Mouse (Mus musculus): Measurements from ENCODE around the gene Ephb2.
A peak's percentile ranks its signal among the peaks of the same experiment; 100 is the strongest.

The Ephb2 gene

GRCm38 (mm10) chr4:136701236-136701635 is 134.6 kb downstream of the Ephb2 start:
- DNase-seq (ENCODE audit: extremely low spot score), result no peak

- no peak for DNase-seq (ENCODE audit: extremely low spot score)
Measured at GRCm38 (mm10) chr4:136699084-136699450, 136.7 kb downstream of the Ephb2 start.

- DNase-seq (ENCODE audit: extremely low spot score), result no peak
Measured at GRCm38 (mm10) chr4:136698404-136699083, 137.2 kb downstream of the Ephb2 start.

GRCm38 (mm10) chr4:136697325-136697724 is 138.5 kb downstream of the Ephb2 start:
- DNase-seq (ENCODE audit: extremely low spot score), result no peak

GRCm38 (mm10) chr4:136696381-136696925 is 139.3 kb downstream of the Ephb2 start:
- peak; percentile 72 for DNase-seq (ENCODE audit: extremely low spot score)

GRCm38 (mm10) chr4:136695696-136696095 is 140.1 kb downstream of the Ephb2 start:
- no peak for DNase-seq (ENCODE audit: extremely low spot score)

GRCm38 (mm10) chr4:136690034-136690433 is 145.8 kb downstream of the Ephb2 start:
- DNase-seq (ENCODE audit: extremely low spot score), result no peak

- no peak for DNase-seq (ENCODE audit: extremely low spot score)
Measured at GRCm38 (mm10) chr4:136688113-136688512, 147.7 kb downstream of the Ephb2 start.

GRCm38 (mm10) chr4:136685431-136685869 is 150.3 kb downstream of the Ephb2 start:
- peak; percentile 55 for DNase-seq (ENCODE audit: extremely low spot score)

GRCm38 (mm10) chr4:136684485-136684884 is 151.3 kb downstream of the Ephb2 start:
- DNase-seq (ENCODE audit: extremely low spot score), result no peak

- no peak for DNase-seq (ENCODE audit: extremely low spot score)
Measured at GRCm38 (mm10) chr4:136680641-136681040, 155.1 kb downstream of the Ephb2 start.

GRCm38 (mm10) chr4:136679221-136679620 is 156.6 kb downstream of the Ephb2 start:
- DNase-seq (ENCODE audit: extremely low spot score), result no peak

GRCm38 (mm10) chr4:136678480-136678879 is 157.3 kb downstream of the Ephb2 start:
- DNase-seq (ENCODE audit: extremely low spot score), result peak; percentile 82

GRCm38 (mm10) chr4:136675439-136675838 is 160.3 kb downstream of the Ephb2 start:
- DNase-seq (ENCODE audit: extremely low spot score), result no peak

GRCm38 (mm10) chr4:136672335-136673090 is 163.3 kb downstream of the Ephb2 start:
- DNase-seq (ENCODE audit: extremely low spot score), result no peak

- DNase-seq (ENCODE audit: extremely low spot score), result no peak
Measured at GRCm38 (mm10) chr4:136667757-136668156, 168.0 kb downstream of the Ephb2 start.

- no peak for DNase-seq (ENCODE audit: extremely low spot score)
Measured at GRCm38 (mm10) chr4:136666002-136666401, 169.8 kb downstream of the Ephb2 start.

- DNase-seq (ENCODE audit: extremely low spot score), result no peak
Measured at GRCm38 (mm10) chr4:136665068-136665467, 170.7 kb downstream of the Ephb2 start.

- DNase-seq (ENCODE audit: extremely low spot score), result no peak
Measured at GRCm38 (mm10) chr4:136657914-136658313, 177.9 kb downstream of the Ephb2 start.

GRCm38 (mm10) chr4:136653692-136654234 is 182.0 kb downstream of the Ephb2 start:
- no peak for DNase-seq (ENCODE audit: extremely low spot score)

GRCm38 (mm10) chr4:136653019-136653418 is 182.8 kb downstream of the Ephb2 start:
- DNase-seq (ENCODE audit: extremely low spot score), result no peak

- no peak for DNase-seq (ENCODE audit: extremely low spot score)
Measured at GRCm38 (mm10) chr4:136652528-136652910, 183.3 kb downstream of the Ephb2 start.
